Mouse (Mus musculus) gastrocnemius, postnatal 14 days (tissue): ENCODE measurements around the gene Eif2ak1. TPM values are rescaled to one million over a fixed set of nuclear protein-coding genes. Genes with fewer than 3 reads are reported as not detected.

Experiments used
- DNase-seq: peaks from one replicate; pipeline ENCODE4 v3.0.0; 2021; ENCODE audit warnings: mixed read lengths
- intact Hi-C: fragments of 180-260 bp; cut with DNase I; formaldehyde crosslinking; loops from one replicate; pipeline ENCODE4 v1.15.1; 2025; ENCODE audit warnings: low total_unique reads
- total RNA-seq, 2 experiments: library from RNA; stranded (reverse); gene quantifications; 2 replicates each; pipeline ENCODE4 v1.2.3; 2021

Eif2ak1 gene
- total RNA-seq, 2 experiments from 2014 or later, result 20.0 to 21.3 TPM

- intact Hi-C loops, result no loop called here
- DNase-seq, result no peak
Measured at GRCm38 (mm10) chr5:143892255-143892886, 74.8 kb downstream of the Eif2ak1 start.

- no peak for DNase-seq
- intact Hi-C loops, result no loop called here
Measured at GRCm38 (mm10) chr5:143893396-143893795, 75.8 kb downstream of the Eif2ak1 start.

DNA sequence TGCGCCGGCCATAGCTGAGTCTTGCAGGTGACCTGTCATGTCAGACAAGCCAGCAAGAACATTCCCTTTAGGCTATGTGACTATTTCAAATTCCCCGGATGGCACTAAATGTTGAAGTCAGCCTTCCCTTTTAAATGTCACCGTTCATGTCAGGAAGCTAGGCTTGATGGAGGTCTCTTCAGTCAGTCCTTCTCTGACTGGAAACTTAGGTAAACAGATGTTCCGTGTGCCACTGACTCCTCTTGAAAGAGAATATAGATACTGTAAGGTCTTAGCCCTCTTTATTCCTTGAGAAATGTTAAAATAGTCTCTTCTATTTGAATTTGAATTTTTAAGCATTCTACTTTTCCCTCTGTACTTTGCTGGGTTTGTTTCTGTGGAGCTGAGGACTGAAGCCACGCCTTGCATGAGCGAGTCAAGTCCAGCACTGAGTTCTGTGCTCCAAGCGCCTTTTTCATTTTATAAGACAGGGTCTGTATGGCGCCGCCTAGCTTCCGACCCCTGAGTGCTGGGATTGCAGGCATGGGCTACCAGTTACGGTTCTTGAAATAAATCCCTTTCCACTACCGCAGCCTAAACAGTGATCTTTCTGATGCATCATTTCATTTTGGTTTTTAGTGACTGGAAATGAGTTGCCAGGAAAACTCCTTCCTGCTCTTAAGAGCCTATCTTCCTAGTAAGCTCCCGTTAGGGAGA is 80.2 kb downstream of the Eif2ak1 start, which contains the start of gene Ankrd61:
Gene Ankrd61 (minus strand): TSS at position 51 of the 696 bp plus-strand sequence.
- no peak for DNase-seq
- intact Hi-C loops, result no loop called here

DNA sequence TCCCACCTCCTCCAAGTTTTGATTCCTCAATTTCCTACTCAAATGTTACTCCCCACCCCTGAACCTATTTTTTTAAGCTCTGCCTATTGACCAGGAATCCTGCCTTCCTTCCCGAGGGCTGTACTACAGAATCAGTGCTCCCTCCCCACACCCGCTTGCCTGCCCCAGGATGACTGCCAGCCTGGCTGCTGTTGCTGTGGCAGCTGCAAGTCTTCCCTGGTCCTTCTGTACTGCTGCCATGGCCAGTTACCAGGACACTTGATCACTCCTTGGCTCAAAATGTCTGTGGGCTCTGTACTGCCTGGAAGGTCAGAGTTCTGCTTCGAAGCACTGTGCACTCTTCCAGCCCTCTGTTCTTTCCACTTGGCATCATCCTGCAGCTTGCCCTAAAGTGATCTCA is 84.5 kb downstream of the Eif2ak1 start:
- intact Hi-C loops, result no loop called here
- DNase-seq, result peak; percentile 87

GRCm38 (mm10) chr5:143903813-143904212 is 86.2 kb downstream of the Eif2ak1 start:
- intact Hi-C loops, result no loop called here
- DNase-seq, result no peak

GRCm38 (mm10) chr5:143906429-143906828 is 88.8 kb downstream of the Eif2ak1 start:
- intact Hi-C loops, result no loop called here
- DNase-seq, result no peak

GRCm38 (mm10) chr5:143908926-143909325 is 91.3 kb downstream of the Eif2ak1 start:
- DNase-seq, result no peak
- intact Hi-C loops, result no loop called here

DNA sequence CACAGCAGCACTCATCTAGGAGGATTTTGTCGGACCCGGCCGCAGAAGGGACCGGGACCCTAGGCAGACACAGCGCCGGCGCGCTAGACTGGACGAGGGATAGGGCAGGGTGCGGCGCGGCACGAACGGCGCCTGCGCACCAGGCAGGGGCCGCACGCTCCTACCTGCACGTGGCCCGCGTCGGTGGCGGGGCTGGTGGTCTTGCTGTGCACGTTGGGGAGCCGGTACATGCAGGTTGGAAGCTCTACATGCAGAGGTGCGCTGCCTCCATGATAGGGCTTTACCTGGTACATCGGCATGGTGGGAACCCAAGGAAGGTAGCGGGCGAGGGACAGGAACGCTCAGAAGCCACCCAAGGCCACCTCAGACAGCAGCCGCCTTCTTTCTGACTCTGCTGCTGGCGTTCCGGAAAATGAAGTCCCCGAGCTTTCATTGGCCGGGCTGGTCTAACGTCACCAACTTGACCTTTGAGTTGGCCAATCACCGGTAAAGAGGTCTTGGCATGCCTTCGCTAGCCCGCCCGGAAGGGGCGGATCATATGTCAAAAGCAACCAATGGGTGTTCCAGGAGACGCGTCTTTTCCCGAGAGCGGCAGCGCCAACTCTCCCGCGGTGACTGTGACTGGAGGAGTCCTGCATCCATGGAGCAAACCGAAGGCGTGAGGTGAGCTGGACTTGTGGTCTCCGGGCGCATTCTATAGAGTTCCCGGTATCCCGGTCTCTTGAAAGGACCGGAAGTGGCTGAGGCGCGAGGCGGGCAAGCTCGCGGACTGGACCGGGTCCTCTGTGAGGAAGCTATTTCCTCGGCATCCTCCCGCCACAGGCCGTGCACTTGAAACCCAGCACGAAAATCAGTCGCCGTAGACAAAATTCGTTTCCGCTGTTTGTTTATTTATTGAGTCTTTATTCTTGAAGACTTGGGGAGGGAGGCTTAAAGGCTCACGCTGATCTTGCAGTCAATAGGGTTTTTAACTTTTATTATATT is 92.1 kb downstream of the Eif2ak1 start, which contains the start of the genes Aimp2 and Pms2:
Gene Aimp2 (minus strand): TSS at position 431 of the 984 bp plus-strand sequence.
Gene Pms2 (plus strand): TSS at position 548 of the 984 bp plus-strand sequence.
- intact Hi-C loops, result no loop called here
- DNase-seq, result peak; percentile 93

GRCm38 (mm10) chr5:143916221-143916620 is 98.6 kb downstream of the Eif2ak1 start:
- intact Hi-C loops, result no loop called here
- no peak for DNase-seq

DNA sequence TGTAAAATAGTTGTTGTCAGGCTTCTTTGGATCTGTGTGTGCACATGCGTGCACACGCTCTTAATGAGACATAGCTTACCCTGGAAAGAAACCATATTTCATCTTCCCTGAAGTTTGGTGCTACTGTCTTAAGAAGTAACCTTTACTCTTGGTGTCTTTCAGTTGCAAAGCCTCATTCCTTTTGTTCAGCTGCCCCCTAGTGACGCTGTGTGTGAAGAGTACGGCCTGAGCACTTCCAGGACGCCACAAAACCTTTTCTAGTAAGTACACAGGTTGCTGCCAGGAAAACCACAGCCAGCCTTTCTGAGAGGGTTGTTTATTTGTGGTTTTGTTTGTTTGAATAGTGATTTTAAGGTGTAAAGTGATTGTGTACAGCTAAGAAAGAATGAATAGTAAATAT is 99.8 kb downstream of the Eif2ak1 start:
- intact Hi-C loops, result no loop called here
- DNase-seq, result peak; percentile 61

DNA sequence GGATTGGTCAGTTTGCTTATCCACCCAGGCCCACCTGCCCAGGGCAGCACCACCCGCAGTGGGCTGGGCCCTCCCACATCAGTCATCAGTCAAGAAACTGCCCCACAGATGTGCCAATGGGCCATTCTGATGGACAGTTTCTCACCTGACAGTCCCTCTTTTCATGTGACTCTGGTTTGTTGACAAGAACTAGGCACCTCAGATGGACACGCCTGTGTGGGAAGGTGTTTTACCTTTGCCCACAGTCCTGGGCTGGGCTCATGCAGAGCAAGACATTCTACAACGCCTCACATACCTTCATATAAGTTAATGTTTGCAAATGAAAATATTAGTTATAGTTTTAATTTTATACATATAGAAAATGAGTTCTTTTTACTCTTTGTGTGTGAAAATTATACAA is 100.5 kb downstream of the Eif2ak1 start:
- intact Hi-C loops, result no loop called here
- no peak for DNase-seq

DNA sequence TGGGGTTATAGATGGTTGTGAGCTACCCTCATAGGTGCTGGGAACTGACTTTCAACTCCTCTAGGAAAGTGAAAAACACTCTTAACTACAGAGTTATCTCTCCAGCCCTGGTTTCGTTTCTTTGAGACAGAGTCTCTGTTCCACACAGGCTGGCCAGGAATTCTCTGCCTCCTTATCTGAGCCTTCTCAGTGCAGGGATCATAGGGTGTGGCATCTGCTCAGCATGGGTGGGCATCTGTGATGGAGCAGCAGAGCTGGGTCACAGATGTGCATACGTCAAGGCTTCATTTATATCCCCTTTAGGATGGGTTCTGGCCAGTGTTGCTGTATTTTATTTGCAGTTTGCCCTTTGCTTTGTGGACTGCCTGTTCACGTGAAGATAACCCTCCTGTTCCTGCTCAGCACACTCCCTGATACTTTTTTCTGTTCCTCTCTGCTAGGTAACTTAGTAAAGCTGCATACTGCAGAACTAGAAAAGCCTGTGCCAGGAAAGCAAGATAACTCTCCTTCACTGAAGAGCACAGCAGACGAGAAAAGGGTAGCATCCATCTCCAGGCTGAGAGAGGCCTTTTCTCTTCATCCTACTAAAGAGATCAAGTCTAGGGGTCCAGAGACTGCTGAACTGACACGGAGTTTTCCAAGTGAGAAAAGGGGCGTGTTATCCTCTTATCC is 107.3 kb downstream of the Eif2ak1 start:
- DNase-seq, result no peak
- intact Hi-C loops, result loop anchor here (5.0 kb wide), 1 partner anchor 193 kb away; the partner anchor contains the start of gene Usp42

- intact Hi-C loops, result no loop called here
- no peak for DNase-seq
Measured at GRCm38 (mm10) chr5:143927875-143928274, 110.3 kb downstream of the Eif2ak1 start, which contains the start of gene Gm42421. Gm42421 (plus strand) TSS chr5:143928175.

DNA sequence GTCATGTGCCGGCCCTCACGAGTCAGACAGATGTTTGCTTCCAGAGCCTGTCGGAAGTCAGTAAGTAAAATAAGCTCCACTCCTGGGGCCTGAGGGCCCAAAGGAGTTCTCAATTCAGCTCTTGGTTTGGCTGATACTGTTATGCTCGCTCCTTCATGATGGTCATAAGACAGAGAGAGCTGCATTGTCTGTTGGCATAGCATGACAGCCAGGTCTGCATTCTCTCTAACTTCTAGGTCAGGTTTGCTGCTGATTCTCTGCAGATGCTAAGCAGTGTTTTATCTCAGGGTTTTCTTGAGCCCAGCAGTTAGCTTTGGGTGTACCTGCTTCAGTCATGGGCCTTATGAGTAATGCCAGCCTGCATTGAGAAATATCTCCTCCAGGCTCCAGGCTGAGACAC is 111.7 kb downstream of the Eif2ak1 start:
- DNase-seq, result no peak
- intact Hi-C loops, result no loop called here

GRCm38 (mm10) chr5:143930656-143931055 is 113.1 kb downstream of the Eif2ak1 start:
- intact Hi-C loops, result no loop called here
- no peak for DNase-seq

- DNase-seq, result no peak
- intact Hi-C loops, result no loop called here
Measured at GRCm38 (mm10) chr5:143931863-143932580, 114.4 kb downstream of the Eif2ak1 start.

DNA sequence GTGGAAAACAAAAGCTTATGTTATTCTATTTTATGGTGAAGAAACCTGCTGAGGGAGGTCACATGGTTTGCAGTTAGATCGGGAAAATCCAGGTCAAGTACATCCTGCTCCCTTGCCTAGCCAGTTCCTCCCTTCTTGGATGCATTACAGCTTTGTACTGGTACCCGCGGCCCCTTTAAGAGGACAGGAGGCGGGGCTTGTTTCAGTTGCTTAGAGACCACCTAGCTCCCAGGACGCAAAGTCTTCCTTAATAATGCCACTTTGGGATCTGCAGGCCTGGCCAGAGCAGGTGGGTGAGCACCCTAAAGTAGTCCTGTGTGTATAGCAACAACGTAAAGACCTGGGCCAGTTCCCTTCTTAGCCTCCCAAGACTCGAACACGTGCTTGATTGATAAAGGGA is 115.2 kb downstream of the Eif2ak1 start, which contains the start of gene Rsph10b:
Gene Rsph10b (plus strand): TSS at position 205 of the 400 bp plus-strand sequence.
- DNase-seq, result no peak
- intact Hi-C loops, result no loop called here

DNA sequence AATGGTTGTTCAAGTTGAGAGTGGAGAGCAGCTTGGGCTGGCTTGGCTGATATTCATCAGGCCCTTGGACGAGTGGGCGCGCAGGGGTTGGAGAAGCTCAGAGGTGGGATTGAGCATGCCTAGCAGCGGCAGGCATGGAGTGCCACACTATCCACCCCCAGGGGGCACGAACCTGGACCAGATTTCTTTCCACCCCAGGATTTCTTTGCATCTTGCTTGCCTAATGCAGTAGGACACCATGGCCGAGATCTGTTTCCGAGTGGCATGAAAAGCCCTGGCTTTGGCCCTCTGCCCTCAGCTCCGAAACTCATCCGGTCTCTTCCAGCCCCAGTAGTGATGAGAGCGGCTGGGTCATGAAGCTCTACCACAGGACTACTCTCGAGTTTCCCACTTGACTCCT is 115.8 kb downstream of the Eif2ak1 start:
- no peak for DNase-seq
- intact Hi-C loops, result no loop called here
